Mouse (Mus musculus) cerebellum, adult 2 months (tissue): ENCODE data around the gene Bri3. TPM values are rescaled to one million over a fixed set of nuclear protein-coding genes. Genes with fewer than 3 reads are reported as not detected.
A peak's percentile ranks its signal among the peaks of the same experiment; 100 is the strongest.

ENCODE experiments used
- DNase-seq, 2 experiments: peaks; one replicate each; pipeline ENCODE4 v3.0.0; 2021
- H3K27ac ChIP-seq: fragments of 200-500 bp; 2 replicates; pipeline ENCODE4 v1.5.1; 2012; ENCODE audit warnings: low read length, control low read depth, inconsistent platforms; ENCODE audit not compliant: insufficient read depth
- H3K27me3 ChIP-seq: fragments of 200-500 bp; 2 replicates; pipeline ENCODE4 v1.6.1; 2012; ENCODE audit warnings: inconsistent platforms, mild to moderate bottlenecking, low read length, moderate library complexity; ENCODE audit not compliant: control insufficient read depth, insufficient read depth
- H3K4me1 ChIP-seq: fragments of 200-500 bp; 2 replicates; pipeline ENCODE4 v1.6.1; 2011; ENCODE audit warnings: low read length; ENCODE audit not compliant: control insufficient read depth, insufficient read depth
- H3K4me3 ChIP-seq: fragments of 200-500 bp; replicated peaks from 2 replicates; pipeline ENCODE3; 2011; ENCODE audit warnings: mild to moderate bottlenecking, low read depth, low read length, control low read depth; ENCODE audit not compliant: insufficient read depth
- CTCF ChIP-seq: fragments of 200-500 bp; IDR thresholded peaks from 2 replicates; pipeline ENCODE4 v1.5.1; 2011; ENCODE audit warnings: low read depth, mild to moderate bottlenecking, control low read depth, low read length, moderate library complexity, borderline replicate concordance; ENCODE audit not compliant: insufficient read depth
- POLR2A ChIP-seq: fragments of 200-500 bp; IDR thresholded peaks from 2 replicates; pipeline ENCODE4 v1.6.1; 2011; ENCODE audit warnings: low read length, control low read depth, borderline replicate concordance; ENCODE audit not compliant: insufficient read depth
- WGBS: fragments of 180-500 bp; shearing (Covaris S2); methylation state at CpG from one replicate; pipeline ENCODE4 v1.1.7; 2018; 5-methylcytosine and 5-hydroxymethylcytosine counted together
- polyA plus RNA-seq: library from polyadenylated mRNA; depleted of rRNA; stranded (reverse); fragments of >200 nt; gene quantifications from 2 replicates; pipeline ENCODE4 v1.2.3, GENCODE M21; 2012

Gene Bri3
- polyA plus RNA-seq, 1 experiment: 72.5 TPM

DNA sequence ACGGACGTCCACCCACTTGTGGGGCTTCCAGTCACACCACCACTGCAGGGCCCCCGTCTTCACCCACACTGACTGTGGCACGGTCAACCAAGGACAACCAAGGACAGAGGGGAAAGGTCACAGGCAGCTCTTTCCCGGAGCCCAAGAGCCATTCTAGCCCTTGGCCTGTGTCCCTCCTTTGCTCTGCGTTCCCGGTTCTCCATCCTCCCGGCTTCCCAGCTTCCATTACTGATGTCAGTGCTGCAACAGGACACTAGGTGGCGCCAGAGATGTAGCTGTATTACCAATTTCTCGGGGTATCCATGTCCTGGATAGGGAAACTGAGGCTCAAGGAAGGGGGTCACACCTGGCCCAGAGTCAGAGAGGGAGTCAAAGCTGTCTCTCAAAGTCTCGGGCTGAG lies 36.8 kb upstream of the Bri3 start:
- Histone ChIP-seq H3K27ac (no peak overlapping the region), H3K27me3 (no peaks in the 10 kb centered on the region), H3K4me1 (peaks cover 41% of the 10 kb centered on the region), H3K4me3 (no peak overlapping the region)
- 37% methylated on average over 11 of the region's 11 CpGs for WGBS
- TF ChIP-seq CTCF: peak; percentile 83
- no peak for TF ChIP-seq POLR2A
- peak; percentile 54 to 69 for DNase-seq

DNA sequence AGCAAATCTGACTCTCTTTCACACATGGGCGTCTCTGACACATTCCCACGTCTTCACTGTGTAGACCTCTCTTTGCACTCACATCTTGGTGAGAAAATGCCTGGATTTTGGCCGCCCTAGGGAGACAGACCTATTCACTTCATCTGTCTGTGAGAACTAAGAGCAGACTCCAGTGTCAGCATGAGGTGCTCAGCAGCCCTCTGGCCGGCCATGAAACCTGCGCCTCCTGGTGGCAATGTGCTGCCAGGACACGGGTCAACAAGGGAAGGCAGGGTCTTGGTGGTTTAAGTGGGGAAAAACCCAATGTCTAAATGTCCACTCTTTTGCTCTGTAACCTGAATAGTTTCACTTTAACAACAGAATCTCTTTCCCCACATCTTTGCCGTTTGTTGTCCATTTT lies 29.8 kb upstream of the Bri3 start:
- Histone ChIP-seq H3K4me3 (no peak overlapping the region), H3K27me3 (no peaks in the 10 kb centered on the region), H3K4me1 (peaks cover 14% of the 10 kb centered on the region), H3K27ac (no peak overlapping the region)
- 29% methylated on average over 7 of the region's 7 CpGs for WGBS
- DNase-seq: peak; percentile 61 to 73
- peak; percentile 82 for TF ChIP-seq CTCF
- TF ChIP-seq POLR2A: no peak

DNA sequence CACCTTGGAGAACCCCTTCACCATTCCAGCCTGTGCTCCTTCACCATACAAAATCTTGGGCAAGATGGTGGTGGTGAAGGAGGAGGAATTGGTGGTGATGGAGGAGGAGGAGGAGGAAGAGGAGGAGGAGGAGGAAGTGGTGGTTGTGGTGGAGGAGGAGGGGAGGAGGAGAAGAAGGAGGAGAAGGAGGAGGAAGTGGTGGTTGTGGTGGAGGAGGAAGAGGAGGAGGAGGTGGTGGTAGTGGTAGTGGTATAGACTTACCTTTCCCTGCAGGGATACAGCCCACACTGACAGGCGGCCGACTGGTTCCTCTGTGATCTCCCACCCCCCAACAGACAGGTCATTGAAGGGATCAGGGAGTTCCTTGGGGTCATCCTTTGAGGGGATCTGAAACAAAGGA lies 28.2 kb upstream of the Bri3 start:
- TF ChIP-seq POLR2A (no peak), CTCF (no peak)
- DNase-seq: peak in 1 of 2 experiments; percentile 4
- no peak overlapping the region for H3K27ac ChIP-seq
- H3K4me3 ChIP-seq: no peak overlapping the region
- no peaks in the 10 kb centered on the region for H3K27me3 ChIP-seq
- 88% methylated on average over 2 of the region's 2 CpGs for WGBS
- peaks cover 22% of the 10 kb centered on the region for H3K4me1 ChIP-seq

DNA sequence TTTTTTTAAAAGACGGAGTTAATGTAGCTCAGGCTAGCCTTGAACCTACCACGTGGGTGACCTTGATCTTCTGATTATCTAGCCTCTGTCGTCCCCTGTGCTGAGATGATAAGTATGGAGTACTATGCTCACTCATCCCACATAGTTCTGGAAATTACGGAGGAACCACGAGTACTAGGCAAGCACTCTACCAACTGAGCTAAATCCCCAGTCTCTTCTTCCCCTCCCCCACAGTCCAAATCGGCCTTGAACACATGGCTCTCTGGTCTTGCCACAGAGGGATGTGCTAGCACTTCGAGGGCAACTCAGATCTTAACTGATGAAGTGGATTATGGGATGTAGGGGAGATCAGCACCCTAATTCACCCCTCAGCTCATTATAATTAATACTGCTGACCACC lies 26.2 kb upstream of the Bri3 start:
- Histone ChIP-seq H3K27me3 (no peaks in the 10 kb centered on the region), H3K4me1 (peaks cover 28% of the 10 kb centered on the region), H3K27ac (no peak overlapping the region), H3K4me3 (no peak overlapping the region)
- 77% methylated on average over 7 of the region's 7 CpGs for WGBS
- DNase-seq: peak in 1 of 2 experiments; percentile 6
- no peak for TF ChIP-seq POLR2A
- TF ChIP-seq CTCF: no peak

DNA sequence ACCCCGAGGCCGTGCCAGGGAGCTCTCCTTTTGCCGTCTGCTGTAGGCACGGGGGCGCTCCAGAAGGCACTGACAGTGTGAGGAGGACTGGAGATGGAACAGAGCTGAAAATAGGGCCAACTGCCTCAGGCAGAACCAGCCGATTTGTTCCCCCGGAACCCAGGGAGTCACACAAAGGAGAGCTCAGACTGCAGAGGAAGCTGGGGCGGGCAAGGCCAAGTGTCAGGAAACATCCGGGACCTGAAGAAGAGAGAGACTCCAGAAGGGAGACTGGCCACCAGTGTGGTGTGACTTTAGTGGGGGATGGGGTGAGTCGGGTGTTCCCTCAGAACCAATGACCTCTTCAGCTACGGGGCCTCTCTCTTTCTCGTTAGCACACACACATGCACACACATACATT lies 24.9 kb upstream of the Bri3 start:
- Histone ChIP-seq H3K4me1 (peaks cover 28% of the 10 kb centered on the region), H3K4me3 (no peak overlapping the region), H3K27ac (no peak overlapping the region), H3K27me3 (no peaks in the 10 kb centered on the region)
- peak in 1 of 2 experiments; percentile 45 for DNase-seq
- TF ChIP-seq CTCF: no peak
- TF ChIP-seq POLR2A: no peak
- 26% methylated on average over 12 of the region's 12 CpGs for WGBS

DNA sequence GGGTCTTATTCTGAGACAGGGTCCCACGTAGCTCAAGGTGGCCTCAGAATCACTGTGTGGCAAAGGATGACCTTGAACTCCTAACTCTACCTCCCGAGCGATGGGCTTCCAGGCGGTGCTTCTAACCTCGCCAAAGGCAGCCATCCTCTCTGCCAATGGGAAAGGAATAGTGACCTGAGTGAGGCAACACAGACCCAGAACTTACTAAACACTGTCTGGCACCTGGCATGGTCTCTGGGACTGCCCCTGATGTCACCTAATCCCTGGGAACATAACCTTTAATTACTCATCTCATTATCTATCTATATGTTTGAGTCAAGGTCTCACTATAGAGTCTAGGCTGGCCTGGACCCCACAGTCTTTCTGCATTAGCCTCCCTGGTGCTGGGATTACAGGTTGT lies 24.3 kb upstream of the Bri3 start:
- TF ChIP-seq POLR2A: no peak
- TF ChIP-seq CTCF: no peak
- WGBS: 71% methylated on average over 5 of the region's 5 CpGs
- DNase-seq: no peak
- Histone ChIP-seq H3K4me1 (peaks cover 31% of the 10 kb centered on the region), H3K27me3 (no peaks in the 10 kb centered on the region), H3K4me3 (no peak overlapping the region), H3K27ac (no peak overlapping the region)

DNA sequence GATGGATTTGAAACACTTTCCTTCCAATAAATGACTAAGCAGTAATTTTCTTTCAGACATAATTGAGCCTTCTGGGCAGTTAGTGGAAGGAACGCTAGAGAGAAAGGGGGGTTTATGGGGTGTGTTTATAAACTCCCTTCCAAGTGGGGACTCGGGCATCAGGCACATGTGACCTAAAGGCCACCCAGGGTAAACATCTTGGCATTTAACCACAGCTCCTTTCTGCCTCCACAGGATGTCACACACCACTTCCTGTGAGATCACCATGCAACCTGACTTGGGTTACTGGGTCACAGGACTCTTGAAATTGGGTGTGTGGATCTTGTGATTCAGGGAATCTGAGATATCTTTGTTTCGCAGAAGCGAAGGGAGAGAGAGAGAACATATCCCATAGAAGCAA lies 22.9 kb upstream of the Bri3 start:
- WGBS: 29% methylated on average over 4 of the region's 4 CpGs
- Histone ChIP-seq H3K27me3 (no peaks in the 10 kb centered on the region), H3K4me3 (peak overlapping the region; percentile 49), H3K4me1 (peaks cover 35% of the 10 kb centered on the region), H3K27ac (no peak overlapping the region)
- peak in 1 of 2 experiments; percentile 45 for DNase-seq
- TF ChIP-seq POLR2A (no peak), CTCF (no peak)

DNA sequence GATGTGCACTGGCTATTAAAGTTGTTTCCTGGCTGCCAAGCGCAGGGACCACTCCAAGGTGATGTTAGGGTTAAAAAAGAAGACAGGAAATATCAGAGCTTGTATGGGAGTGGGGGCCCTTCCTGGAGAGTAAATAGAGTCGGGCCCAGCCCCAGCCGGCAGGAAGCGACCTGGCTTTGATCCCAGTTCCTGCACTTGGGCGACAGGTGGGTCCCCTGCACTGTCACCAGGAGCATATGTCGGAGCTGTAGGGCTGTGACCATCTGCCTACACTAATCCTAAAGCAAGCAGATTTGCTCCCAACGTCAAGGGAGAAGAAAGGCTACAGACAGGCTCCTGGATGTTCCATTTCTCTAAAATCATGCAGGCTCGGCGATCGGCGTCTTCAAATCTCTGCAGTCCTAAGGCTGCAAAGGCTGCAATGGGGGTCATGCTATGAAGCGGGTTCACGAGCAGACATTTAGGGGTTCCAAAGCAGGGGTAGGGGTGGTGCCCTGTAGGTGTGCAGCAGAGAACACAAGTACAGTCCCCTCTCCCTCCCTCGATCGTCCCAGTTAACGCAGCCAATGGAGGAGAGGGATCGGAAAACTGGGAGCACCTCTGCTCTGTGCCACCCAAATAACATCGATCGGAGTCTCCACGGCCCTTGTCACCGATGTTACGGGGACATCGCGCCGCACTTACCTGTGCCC lies 21.3 kb upstream of the Bri3 start:
- peak overlapping the region; percentile 96 for H3K4me3 ChIP-seq
- DNase-seq: peak; percentile 87 to 94
- H3K27me3 ChIP-seq: no peaks in the 10 kb centered on the region
- TF ChIP-seq CTCF (no peak), POLR2A (0 out of 2 replicates have a peak, but pooled peaks have one; percentile 36)
- WGBS: under 1% methylated on average over 25 of the region's 25 CpGs
- H3K27ac ChIP-seq: peak overlapping the region; percentile 96
- H3K4me1 ChIP-seq: peaks cover 35% of the 10 kb centered on the region

DNA sequence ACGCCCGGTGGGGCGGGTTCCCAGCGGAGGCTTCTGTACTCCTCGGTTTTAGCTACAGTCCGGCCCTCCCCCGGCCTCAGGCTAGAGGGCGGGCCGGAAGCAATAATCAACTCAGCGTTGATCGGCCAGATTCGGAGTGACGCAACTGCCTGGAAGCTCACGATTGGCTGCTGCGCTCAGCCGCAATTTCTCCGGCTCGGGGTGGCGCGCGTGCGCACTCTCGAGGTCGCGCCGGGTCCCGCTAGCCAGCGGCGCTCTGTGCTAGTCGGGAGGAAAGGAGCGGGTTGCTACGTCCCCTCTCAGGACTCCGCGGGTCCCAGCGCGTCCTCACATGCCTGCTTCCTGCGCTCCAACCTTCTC lies 20.8 kb upstream of the Bri3 start, which contains the start of gene Tecpr1:
Gene Tecpr1, minus strand, starts transcription at position 113 of the 360 bp plus-strand sequence.
- Histone ChIP-seq H3K4me1 (peaks cover 32% of the 10 kb centered on the region), H3K4me3 (peak within 1 kb of the TSS; percentile 96), H3K27ac (peak within 1 kb of the TSS; percentile 96), H3K27me3 (no peaks in the 10 kb centered on the region)
- under 1% methylated on average over 37 of the region's 37 CpGs for WGBS
- peak; percentile 96 to 98 for DNase-seq
- TF ChIP-seq POLR2A (peak; percentile 97), CTCF (no peak)
